Mouse (Mus musculus) MEL (cell line): ENCODE results near the gene Samd7. TPM values are rescaled to one million over a fixed set of nuclear protein-coding genes. Genes with fewer than 3 reads are reported as not detected.

ENCODE experiments used
- DNase-seq: peaks from one replicate; pipeline ENCODE4 v3.0.0; 2011; ENCODE audit warnings: low read depth, low spot score
- H3K27ac ChIP-seq: 2 replicates; pipeline ENCODE4 v1.5.1; 2012; ENCODE audit warnings: low read depth, mild to moderate bottlenecking, control low read depth, low read length, moderate library complexity; ENCODE audit not compliant: control insufficient read depth
- H3K27me3 ChIP-seq, 2 experiments: fragments of 150-350 bp in 1 of 2; sonication (generic) in 1 of 2; 2 replicates each; pipeline ENCODE4 v1.6.1; 2012; ENCODE audit warnings: low read length in 2 of 2, mild to moderate bottlenecking in 2 of 2, improper control_type of control experiment in 1 of 2, moderate library complexity in 1 of 2; ENCODE audit not compliant: insufficient read depth in 2 of 2, control insufficient read depth in 1 of 2
- H3K36me3 ChIP-seq, 2 experiments: 2 replicates each; pipeline ENCODE4 v1.6.1; 2012 to 2014; ENCODE audit warnings: low read length in 2 of 2, improper control_type of control experiment in 1 of 2, inconsistent platforms in 1 of 2, mild to moderate bottlenecking in 1 of 2; ENCODE audit not compliant: insufficient read depth in 2 of 2, control insufficient read depth in 1 of 2
- H3K4me1 ChIP-seq, 2 experiments: fragments of 150-350 bp in 1 of 2; sonication (generic) in 1 of 2; 2 replicates each; pipeline ENCODE4 v1.6.1; 2012; ENCODE audit warnings: low read length in 2 of 2, improper control_type of control experiment in 1 of 2, mild to moderate bottlenecking in 1 of 2; ENCODE audit not compliant: insufficient read depth in 2 of 2, control insufficient read depth in 1 of 2
- H3K4me3 ChIP-seq, 2 experiments: fragments of 150-350 bp in 1 of 2; sonication (generic) in 1 of 2; 2 replicates each; pipeline ENCODE4 v1.5.1; 2012; ENCODE audit warnings: low read depth in 2 of 2, low read length in 2 of 2, mild to moderate bottlenecking in 2 of 2, moderate library complexity in 2 of 2, control low read depth in 1 of 2, improper control_type of control experiment in 1 of 2; ENCODE audit not compliant: control insufficient read depth in 1 of 2, insufficient read depth in 1 of 2
- H3K79me2 ChIP-seq: 2 replicates; pipeline ENCODE4 v1.6.1; 2012; ENCODE audit warnings: mild to moderate bottlenecking, low read length, moderate library complexity; ENCODE audit not compliant: control insufficient read depth, poor library complexity, insufficient read depth
- H3K9ac ChIP-seq: 2 replicates; pipeline ENCODE4 v1.6.1; 2012; ENCODE audit warnings: low read depth, mild to moderate bottlenecking, control low read depth, low read length, moderate library complexity; ENCODE audit not compliant: control insufficient read depth, poor library complexity, severe bottlenecking
- H3K9me3 ChIP-seq: fragments of 150-350 bp; sonication (generic); replicated peaks from 2 replicates; pipeline ENCODE4 v1.6.1; 2012; ENCODE audit warnings: mild to moderate bottlenecking, low read length, improper control_type of control experiment, moderate library complexity; ENCODE audit not compliant: insufficient read depth
- BHLHE40 ChIP-seq: IDR thresholded peaks from 2 replicates; pipeline ENCODE4 v1.6.1; 2012; ENCODE audit warnings: low read depth, mild to moderate bottlenecking, inconsistent platforms, low read length, improper control_type of control experiment, borderline replicate concordance
- CHD1 ChIP-seq: IDR thresholded peaks from 2 replicates; pipeline ENCODE4 v1.6.1; 2012; ENCODE audit warnings: low read depth, mild to moderate bottlenecking, inconsistent platforms, low read length, improper control_type of control experiment
- E2F4 ChIP-seq: IDR thresholded peaks from 2 replicates; pipeline ENCODE4 v1.6.1; 2011; ENCODE audit warnings: low read depth, low read length, improper control_type of control experiment, borderline replicate concordance
- ELF1 ChIP-seq: IDR thresholded peaks from 2 replicates; pipeline ENCODE4 v1.6.1; 2014; ENCODE audit warnings: low read depth, mild to moderate bottlenecking, inconsistent platforms, low read length, improper control_type of control experiment, moderate library complexity
- EP300 ChIP-seq, 2 experiments: IDR thresholded peaks; 2 replicates each; pipeline ENCODE4 v1.6.1; 2011; ENCODE audit warnings: improper control_type of control experiment in 2 of 2, low read length in 2 of 2, low read depth in 1 of 2, mild to moderate bottlenecking in 1 of 2
- GABPA ChIP-seq: IDR thresholded peaks from 2 replicates; pipeline ENCODE4 v1.6.1; 2012; ENCODE audit warnings: low read depth, mild to moderate bottlenecking, inconsistent platforms, low read length, improper control_type of control experiment, moderate library complexity
- GATA1 ChIP-seq: IDR thresholded peaks from 2 replicates; pipeline ENCODE4 v1.6.1; 2011; ENCODE audit warnings: low read depth, low read length, improper control_type of control experiment
- JUND ChIP-seq: IDR thresholded peaks from 2 replicates; pipeline ENCODE4 v1.6.1; 2011; ENCODE audit warnings: low read depth, mild to moderate bottlenecking, improper control_type of control experiment, low read length
- KAT2A ChIP-seq: conservative IDR thresholded peaks from 2 replicates; pipeline ENCODE4 v1.6.1; 2012; ENCODE audit warnings: low read depth, low read length, improper control_type of control experiment, inconsistent platforms
- MAFK ChIP-seq: IDR thresholded peaks from 2 replicates; pipeline ENCODE4 v1.6.1; 2011; ENCODE audit warnings: low read depth, mild to moderate bottlenecking, low read length, improper control_type of control experiment, borderline replicate concordance
- MAX ChIP-seq: IDR thresholded peaks from 2 replicates; pipeline ENCODE4 v1.6.1; 2011; ENCODE audit warnings: low read length, improper control_type of control experiment
- MAZ ChIP-seq: IDR thresholded peaks from 2 replicates; pipeline ENCODE4 v1.6.1; 2012; ENCODE audit warnings: low read depth, mild to moderate bottlenecking, inconsistent platforms, low read length, improper control_type of control experiment
- MEF2A ChIP-seq: IDR thresholded peaks from 2 replicates; pipeline ENCODE4 v1.6.1; 2014; ENCODE audit warnings: low read depth, mild to moderate bottlenecking, inconsistent platforms, low read length, improper control_type of control experiment; ENCODE audit not compliant: poor library complexity, insufficient replicate concordance, severe bottlenecking; ENCODE audit errors: extremely low read depth
- MXI1 ChIP-seq: IDR thresholded peaks from 2 replicates; pipeline ENCODE4 v1.6.1; 2011; ENCODE audit warnings: mild to moderate bottlenecking, low read depth, low read length, improper control_type of control experiment
- MYB ChIP-seq: IDR thresholded peaks from 2 replicates; pipeline ENCODE4 v1.6.1; 2011; ENCODE audit warnings: mild to moderate bottlenecking, low read depth, low read length, improper control_type of control experiment
- MYC ChIP-seq: IDR thresholded peaks from 2 replicates; pipeline ENCODE4 v1.6.1; 2011; ENCODE audit warnings: low read depth, mild to moderate bottlenecking, low read length, improper control_type of control experiment, moderate library complexity
- NELFE ChIP-seq: IDR thresholded peaks from 2 replicates; pipeline ENCODE4 v1.6.1; 2011; ENCODE audit warnings: low read depth, low read length, improper control_type of control experiment
- NRF1 ChIP-seq: IDR thresholded peaks from 2 replicates; pipeline ENCODE4 v1.6.1; 2014; ENCODE audit warnings: low read depth, mild to moderate bottlenecking, inconsistent platforms, low read length, improper control_type of control experiment, moderate library complexity; ENCODE audit not compliant: poor library complexity, insufficient read depth, severe bottlenecking
- POLR2A ChIP-seq, 2 experiments: IDR thresholded peaks; 2 replicates each; pipeline ENCODE4 v1.6.1; 2011 to 2012; ENCODE audit warnings: low read length in 2 of 2, mild to moderate bottlenecking in 2 of 2, control low read depth in 1 of 2, improper control_type of control experiment in 1 of 2, low read depth in 1 of 2, moderate library complexity in 1 of 2; ENCODE audit not compliant: control insufficient read depth in 1 of 2, insufficient read depth in 1 of 2, poor library complexity in 1 of 2
- POLR2AphosphoS2 ChIP-seq: IDR thresholded peaks from 2 replicates; pipeline ENCODE4 v1.6.1; 2011; ENCODE audit warnings: low read length, improper control_type of control experiment
- POLR2AphosphoS5 ChIP-seq: IDR thresholded peaks from 2 replicates; pipeline ENCODE4 v1.6.1; 2012; ENCODE audit warnings: low read depth, borderline replicate concordance, mild to moderate bottlenecking, inconsistent platforms, low read length, moderate library complexity, mixed read lengths
- RCOR1 ChIP-seq: IDR thresholded peaks from 2 replicates; pipeline ENCODE4 v1.6.1; 2012; ENCODE audit warnings: low read depth, mild to moderate bottlenecking, inconsistent platforms, low read length, improper control_type of control experiment
- SMC3 ChIP-seq: IDR thresholded peaks from 2 replicates; pipeline ENCODE4 v1.6.1; 2011; ENCODE audit warnings: low read depth, low read length, improper control_type of control experiment
- TAL1 ChIP-seq: IDR thresholded peaks from 2 replicates; pipeline ENCODE4 v1.6.1; 2012; ENCODE audit warnings: mild to moderate bottlenecking, inconsistent platforms, low read length, moderate library complexity, mixed read lengths
- TBP ChIP-seq: IDR thresholded peaks from 2 replicates; pipeline ENCODE4 v1.8.0; 2011; ENCODE audit warnings: low read depth, low read length, improper control_type of control experiment
- TCF12 ChIP-seq: IDR thresholded peaks from 2 replicates; pipeline ENCODE4 v1.6.1; 2014; ENCODE audit warnings: low read depth, mild to moderate bottlenecking, inconsistent platforms, low read length, improper control_type of control experiment, moderate library complexity
- USF1 ChIP-seq: IDR thresholded peaks from 2 replicates; pipeline ENCODE4 v1.6.1; 2014; ENCODE audit warnings: low read depth, mild to moderate bottlenecking, inconsistent platforms, low read length, improper control_type of control experiment, moderate library complexity
- USF2 ChIP-seq, 2 experiments: IDR thresholded peaks; 2 replicates each; pipeline ENCODE4 v1.6.1; 2011 to 2012; ENCODE audit warnings: improper control_type of control experiment in 2 of 2, low read length in 2 of 2, borderline replicate concordance in 1 of 2, inconsistent platforms in 1 of 2, low read depth in 1 of 2, mild to moderate bottlenecking in 1 of 2; ENCODE audit not compliant: insufficient read depth in 1 of 2
- ZC3H11A ChIP-seq: IDR thresholded peaks from 2 replicates; pipeline ENCODE4 v1.6.1; 2012; ENCODE audit warnings: low read depth, mild to moderate bottlenecking, inconsistent platforms, low read length, improper control_type of control experiment
- ZMIZ1 ChIP-seq: IDR thresholded peaks from 2 replicates; pipeline ENCODE4 v1.6.1; 2012; ENCODE audit warnings: low read depth, mild to moderate bottlenecking, inconsistent platforms, low read length, improper control_type of control experiment, moderate library complexity
- ZNF384 ChIP-seq: IDR thresholded peaks from 2 replicates; pipeline ENCODE4 v1.6.1; 2012; ENCODE audit warnings: low read depth, mild to moderate bottlenecking, inconsistent platforms, low read length, improper control_type of control experiment
- polyA plus RNA-seq, 2 experiments: library from polyadenylated mRNA; stranded (reverse) in 1 of 2; unstranded in 1 of 2; fragments of >175 nt in 1 of 2; fragments of >200 nt in 1 of 2; gene quantifications; 2 replicates each; pipeline versions ENCODE4 v1.2.1 to v1.2.4; 2012; ENCODE audit warnings: low replicate concordance in 2 of 2, low read depth in 1 of 2; ENCODE audit not compliant: insufficient read length in 2 of 2, insufficient read depth in 1 of 2, missing spikeins in 1 of 2
- total RNA-seq: library from RNA; depleted of rRNA; stranded (reverse); fragments of 300-350 nt; gene quantifications from 2 replicates; pipeline ENCODE4 v1.2.3, GENCODE M21; 2012; rRNA removed

The Samd7 gene
- total RNA-seq (not detected in 2 replicates), polyA plus RNA-seq (not detected)

DNA sequence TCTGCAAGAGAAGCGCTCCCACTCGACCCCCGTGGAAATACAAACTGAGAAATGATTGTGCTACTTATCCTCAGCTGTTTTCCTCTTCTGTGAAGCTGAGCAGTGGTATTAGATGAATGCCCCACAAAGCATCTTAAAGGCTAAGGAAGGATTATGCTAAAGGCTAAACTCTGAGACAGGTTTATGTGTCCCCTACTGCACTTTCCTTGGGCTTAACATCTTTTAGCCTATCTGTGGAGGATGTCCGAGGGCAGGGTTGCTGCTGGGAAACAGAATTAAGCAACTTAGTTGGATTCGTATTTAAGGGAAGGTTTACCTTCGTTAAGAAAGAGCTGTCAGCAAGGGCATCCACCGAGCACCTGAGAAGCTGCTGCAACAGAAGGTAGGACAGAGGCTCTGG is at the start of gene Samd7:
TSS of gene Samd7 (plus strand) at position 288 of the 400 bp plus-strand sequence.
- no peaks in the 10 kb centered on the region for H3K79me2 ChIP-seq
- DNase-seq: no peak
- TF ChIP-seq MXI1 (no peak), MEF2A (no peak), POLR2AphosphoS5 (no peak), MYC (no peak), USF1 (no peak), MAZ (no peak), POLR2A (IDR thresholded peaks at IDR 0.05; ENCODE audit: control insufficient read depth in 1 of 2, insufficient read depth in 1 of 2, low read depth in 1 of 2, low read length in 2 of 2, poor library complexity in 1 of 2) (no peak), BHLHE40 (no peak), MAX (no peak), POLR2AphosphoS2 (no peak), ZMIZ1 (no peak), NELFE (no peak), ELF1 (no peak), E2F4 (no peak), RCOR1 (no peak), NRF1 (no peak)
- no peak within 1 kb of the TSS for H3K27ac ChIP-seq
- H3K9me3 ChIP-seq: no peaks in the 10 kb centered on the region
- H3K4me1 ChIP-seq: peaks cover 0 to 3% of the 10 kb centered on the region in 2 experiments; a peak in 2 of 4 replicates
- H3K4me3 ChIP-seq: no peak within 1 kb of the TSS
- H3K27me3 ChIP-seq: no peaks in the 10 kb centered on the region
- peaks cover 0 to 3% of the 10 kb centered on the region in 2 experiments; a peak in 1 of 4 replicates for H3K36me3 ChIP-seq
- H3K9ac ChIP-seq: no peak within 1 kb of the TSS

DNA sequence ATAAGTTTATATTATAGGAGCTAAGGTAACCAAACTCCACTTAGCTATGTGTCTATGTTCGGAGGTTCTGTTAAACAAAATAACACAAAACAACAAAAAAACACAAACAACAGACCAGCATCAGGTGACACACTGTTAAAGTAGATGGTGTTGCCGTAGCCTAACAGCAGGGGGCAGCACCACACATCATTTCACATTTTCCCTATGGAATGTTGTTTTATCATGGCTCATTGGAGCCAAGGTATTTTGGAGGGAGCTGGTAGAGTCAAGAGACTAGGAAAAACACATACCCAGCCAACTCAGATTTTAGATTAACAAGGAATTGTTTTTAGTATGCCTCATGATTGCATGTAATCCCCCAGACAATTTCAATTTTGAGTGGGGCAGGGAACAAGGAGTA is 49.7 kb upstream of the Samd7 start:
- Histone ChIP-seq H3K4me3 (no peak overlapping the region), H3K4me1 (no peaks in the 10 kb centered on the region), H3K27me3 (no peaks in the 10 kb centered on the region), H3K27ac (no peak overlapping the region), H3K36me3 (no peaks in the 10 kb centered on the region), H3K79me2 (no peaks in the 10 kb centered on the region), H3K9me3 (no peaks in the 10 kb centered on the region), H3K9ac (no peak overlapping the region)
- DNase-seq: peak; percentile 25
- no peak for TF ChIP-seq USF2 (IDR thresholded peaks at IDR 0.05; ENCODE audit: borderline replicate concordance in 1 of 2, insufficient read depth in 1 of 2, low read depth in 1 of 2, low read length in 2 of 2)
- TF ChIP-seq MAFK: no peak
- TF ChIP-seq MXI1: no peak
- TF ChIP-seq TCF12: no peak
- peak; percentile 68 for TF ChIP-seq ZC3H11A
- no peak for TF ChIP-seq ZNF384
- TF ChIP-seq POLR2A (IDR thresholded peaks at IDR 0.05; ENCODE audit: control insufficient read depth in 1 of 2, insufficient read depth in 1 of 2, low read depth in 1 of 2, low read length in 2 of 2, poor library complexity in 1 of 2): no peak
- no peak for TF ChIP-seq JUND
- no peak for TF ChIP-seq GABPA
- no peak for TF ChIP-seq MAX
- no peak for TF ChIP-seq KAT2A
- TF ChIP-seq GATA1: no peak
- no peak for TF ChIP-seq EP300 (IDR thresholded peaks at IDR 0.05; ENCODE audit: low read depth in 1 of 2, low read length in 2 of 2)
- TF ChIP-seq CHD1: no peak
- no peak for TF ChIP-seq TBP
- TF ChIP-seq POLR2AphosphoS5: no peak
- no peak for TF ChIP-seq TAL1
- no peak for TF ChIP-seq MEF2A
- peak; percentile 89 for TF ChIP-seq SMC3
- TF ChIP-seq MYB: no peak
- TF ChIP-seq RCOR1: no peak
- no peak for TF ChIP-seq NELFE
